Mouse (Mus musculus) forelimb bud, embryonic 11.5 days (tissue): ENCODE measurements around the gene Pla2g4d.

Experiments
- DNase-seq: peaks from one replicate; pipeline ENCODE4 v3.0.0-alpha.2; 2012; ENCODE audit warnings: low read depth, low spot score

The Pla2g4d gene

GRCm38 (mm10) chr2:120288995-120289394, at the start of gene Pla2g4d:
Pla2g4d (minus strand) TSS chr2:120289197.
- no peak for DNase-seq

GRCm38 (mm10) chr2:120337886-120338285, 48.9 kb upstream of the Pla2g4d start:
- DNase-seq = no peak

GRCm38 (mm10) chr2:120331575-120331974, 42.6 kb upstream of the Pla2g4d start:
- no peak for DNase-seq

DNA sequence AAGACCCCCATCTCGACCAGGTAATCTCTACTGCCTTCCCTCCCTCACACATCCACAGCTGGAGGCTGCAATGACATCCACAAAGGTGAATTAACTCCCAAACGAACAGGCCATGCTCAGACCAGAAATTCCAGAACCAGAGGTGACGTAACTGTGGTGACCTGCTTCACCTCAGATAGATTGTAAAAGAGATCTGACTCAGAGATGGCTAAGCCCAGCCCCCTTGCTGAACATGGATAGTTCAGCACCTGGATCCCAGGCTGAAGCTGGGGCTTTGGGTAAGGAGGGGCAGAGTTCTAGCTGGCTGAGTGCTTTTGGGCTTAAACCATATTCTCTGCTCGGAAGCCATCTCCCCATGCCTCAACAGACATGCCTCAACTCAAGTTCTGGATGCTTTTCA, 26.1 kb upstream of the Pla2g4d start:
- no peak for DNase-seq

DNA sequence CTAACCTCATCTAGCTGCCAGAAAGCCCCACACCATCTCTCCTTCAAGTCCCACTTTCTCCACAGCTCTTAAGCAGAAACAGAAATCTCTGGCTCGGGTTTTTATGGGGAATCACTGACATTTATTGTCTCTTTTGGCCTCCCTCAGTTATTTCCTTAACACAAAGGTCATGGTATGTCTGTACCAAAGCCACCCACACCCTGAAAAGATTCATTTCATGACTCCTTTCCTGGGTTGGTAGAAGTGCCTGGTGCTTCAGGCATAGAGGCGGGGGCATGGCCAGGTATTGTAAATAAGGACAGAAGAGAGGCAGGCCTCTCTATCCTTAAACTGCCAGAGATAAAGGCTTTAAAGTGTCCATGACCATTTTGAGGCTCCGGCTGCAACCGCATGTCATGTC, 25.5 kb upstream of the Pla2g4d start:
- DNase-seq = no peak

DNA sequence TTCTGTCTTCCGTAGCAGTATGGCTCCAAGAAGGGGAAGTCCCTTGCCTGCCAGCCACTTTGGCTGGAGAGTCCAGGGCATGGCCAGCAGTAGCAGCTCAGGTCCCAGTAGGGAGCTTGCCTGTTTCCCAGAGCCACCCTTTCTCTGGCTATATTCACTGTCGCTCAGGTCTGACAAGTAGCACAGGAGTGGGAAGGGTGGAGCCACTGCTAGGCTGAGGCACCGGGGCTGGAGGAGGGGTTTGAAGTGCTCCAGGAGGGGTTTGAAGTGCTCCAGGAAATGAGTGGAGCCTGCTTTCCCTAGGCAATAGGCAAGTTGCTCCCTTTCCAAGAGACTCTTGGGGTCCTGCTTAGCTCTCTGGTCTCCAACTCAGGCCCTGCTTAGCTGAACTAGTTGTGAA, 25.0 kb upstream of the Pla2g4d start, which contains the start of gene Pla2g4f:
TSS of gene Pla2g4f (minus strand) at position 190 of the 400 bp plus-strand sequence.
- DNase-seq = no peak

- no peak for DNase-seq
Measured at GRCm38 (mm10) chr2:120312276-120312825, 23.4 kb upstream of the Pla2g4d start.

DNA sequence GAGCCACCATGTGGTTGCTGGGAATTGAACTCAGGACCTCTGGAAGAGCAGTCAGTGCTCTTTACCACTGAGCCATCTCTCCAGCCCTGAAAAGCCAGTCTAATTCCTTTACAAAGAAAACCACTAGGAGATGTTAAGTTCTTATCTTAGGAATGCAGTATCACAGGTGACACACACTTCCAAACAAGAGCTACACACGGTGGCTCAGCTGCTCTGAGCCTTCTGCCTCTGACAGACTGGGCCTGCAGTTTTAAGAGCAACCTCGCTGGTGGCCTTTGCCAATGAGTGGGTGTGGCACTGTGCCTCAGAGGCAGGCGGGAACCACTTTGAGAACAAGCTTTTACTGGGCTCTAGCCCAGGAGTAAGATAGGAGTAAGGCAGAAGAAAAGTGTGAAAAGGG, 15.1 kb upstream of the Pla2g4d start:
- no peak for DNase-seq

GRCm38 (mm10) chr2:120301076-120301475, 12.1 kb upstream of the Pla2g4d start:
- no peak for DNase-seq

- DNase-seq = no peak
Measured at GRCm38 (mm10) chr2:120299866-120300265, 10.9 kb upstream of the Pla2g4d start.

DNA sequence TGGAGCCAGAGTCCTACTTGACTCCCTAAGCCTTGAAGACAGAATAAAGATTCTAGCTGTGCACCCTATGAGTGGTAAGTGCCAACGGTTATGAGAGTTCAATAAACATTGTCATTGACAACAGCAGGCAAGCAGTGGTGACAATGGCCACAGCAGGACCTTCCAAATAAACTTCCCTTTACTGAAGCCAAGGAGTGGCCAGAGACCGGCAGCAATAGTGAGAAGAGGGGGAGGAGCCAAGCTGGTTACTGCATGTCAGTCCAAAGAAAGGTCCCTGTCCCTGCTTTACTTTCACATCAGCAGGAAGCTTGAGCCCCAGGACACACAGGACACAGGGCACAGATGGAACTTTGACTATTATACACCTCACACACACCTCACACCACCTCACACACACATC, 7.2 kb upstream of the Pla2g4d start:
- no peak for DNase-seq

DNA sequence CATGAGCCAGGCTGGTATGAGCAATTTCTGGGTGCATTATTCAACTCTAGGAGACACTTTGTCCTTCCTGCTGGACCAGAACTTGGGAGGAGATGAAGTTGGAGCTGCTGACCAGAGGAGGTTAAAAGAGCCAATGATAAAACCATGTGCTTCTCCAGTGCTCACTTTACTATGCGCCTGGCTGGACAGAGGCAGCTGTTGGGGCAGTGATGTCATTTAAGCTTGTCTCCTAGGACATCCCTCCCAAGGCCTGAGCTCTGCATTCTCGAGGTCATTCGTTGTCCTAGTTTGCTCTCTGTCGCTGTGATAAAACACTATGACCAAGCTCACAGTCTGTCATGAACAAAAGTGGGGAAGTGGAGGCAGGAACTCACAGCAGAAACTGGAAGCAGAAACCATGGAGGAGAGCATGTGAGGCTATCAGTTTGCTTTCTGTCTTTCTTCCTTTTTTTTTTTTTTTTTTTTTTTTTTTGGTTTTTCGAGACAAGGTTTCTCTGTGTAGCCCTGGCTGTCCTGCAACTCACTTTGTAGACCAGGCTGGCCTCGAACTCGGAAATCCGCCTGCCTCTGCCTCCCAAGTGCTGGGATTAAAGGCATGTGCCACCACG, 2.6 kb upstream of the Pla2g4d start:
- no peak for DNase-seq

DNA sequence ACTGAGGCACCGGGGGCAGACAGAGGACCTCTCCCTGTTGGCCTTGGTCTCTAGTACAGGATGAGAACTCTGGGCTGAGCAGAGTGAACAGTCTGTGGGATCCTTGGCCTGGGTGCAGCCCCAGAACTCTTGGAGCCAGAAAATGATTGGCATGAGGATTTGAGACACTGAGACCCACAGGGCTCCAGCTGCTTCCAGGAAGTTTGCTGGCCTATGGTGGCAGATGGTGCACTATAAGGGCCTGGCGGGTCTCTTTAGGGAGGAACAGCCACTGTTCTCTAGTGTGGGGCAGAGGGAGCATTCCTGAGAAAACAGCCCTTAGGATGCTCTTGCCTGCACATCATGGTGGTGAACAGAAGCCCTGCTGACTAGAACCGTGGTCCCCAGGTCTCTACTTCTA, 596 bp downstream of the Pla2g4d start:
- no peak for DNase-seq

GRCm38 (mm10) chr2:120285639-120286038, 3.4 kb downstream of the Pla2g4d start:
- no peak for DNase-seq

DNA sequence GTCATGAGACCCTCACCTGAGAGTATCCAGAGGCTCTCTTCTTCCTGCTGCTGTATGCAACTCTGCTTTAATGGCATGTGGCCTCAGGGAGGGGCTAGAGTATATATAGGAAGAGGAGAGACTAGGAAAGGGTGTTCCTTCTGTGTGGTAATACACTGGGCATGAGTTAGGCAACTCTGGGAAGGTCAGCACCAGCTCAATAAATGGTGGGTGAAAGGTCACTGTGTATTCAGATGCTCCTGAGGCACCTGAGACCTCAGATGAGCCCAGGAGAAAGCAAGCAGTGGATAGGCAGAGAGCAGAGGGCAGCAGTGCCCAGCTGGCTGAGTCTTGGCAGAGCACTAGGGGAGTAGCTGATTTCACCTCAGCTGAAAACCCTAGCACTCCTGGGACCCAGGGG, 4.3 kb downstream of the Pla2g4d start:
- no peak for DNase-seq

DNA sequence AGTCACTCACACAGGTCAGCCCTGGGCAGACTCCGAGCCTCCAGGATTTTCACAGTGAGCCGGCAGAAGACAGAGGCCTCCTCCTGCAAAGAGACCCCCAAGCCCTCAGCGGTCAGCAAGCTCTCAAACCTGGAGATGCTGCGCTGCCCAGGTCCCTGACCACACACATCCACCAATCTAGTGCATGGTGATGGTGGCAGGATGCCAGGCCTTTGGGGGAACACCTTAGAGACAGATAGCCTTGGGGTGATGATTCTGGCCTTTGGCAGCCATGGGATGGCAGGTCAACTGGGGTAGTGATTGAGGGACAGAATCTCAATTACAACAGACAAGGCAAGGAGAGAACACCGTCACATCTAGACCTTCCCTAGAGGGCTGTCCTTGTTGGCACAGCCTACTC, 4.9 kb downstream of the Pla2g4d start:
- DNase-seq = no peak

DNA sequence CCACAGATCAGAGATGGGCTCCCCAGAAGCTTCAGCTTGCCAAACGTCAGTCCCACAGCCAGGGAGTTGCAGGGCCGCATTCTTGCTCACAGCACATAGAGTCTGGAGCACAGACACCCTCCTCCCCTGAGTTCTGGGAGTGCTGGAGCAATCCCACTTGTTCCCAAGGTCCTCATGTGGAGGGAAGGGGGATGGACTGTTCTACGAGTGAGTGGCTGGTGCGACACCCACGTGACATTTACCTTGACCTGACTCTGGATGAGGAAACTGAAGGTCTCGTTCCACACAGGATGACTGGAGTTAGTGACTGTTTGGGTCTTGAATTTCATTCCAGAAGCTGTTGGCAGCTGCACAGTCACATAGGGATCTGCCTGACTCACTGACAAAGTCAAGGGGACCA, 5.4 kb downstream of the Pla2g4d start:
- DNase-seq = no peak

DNA sequence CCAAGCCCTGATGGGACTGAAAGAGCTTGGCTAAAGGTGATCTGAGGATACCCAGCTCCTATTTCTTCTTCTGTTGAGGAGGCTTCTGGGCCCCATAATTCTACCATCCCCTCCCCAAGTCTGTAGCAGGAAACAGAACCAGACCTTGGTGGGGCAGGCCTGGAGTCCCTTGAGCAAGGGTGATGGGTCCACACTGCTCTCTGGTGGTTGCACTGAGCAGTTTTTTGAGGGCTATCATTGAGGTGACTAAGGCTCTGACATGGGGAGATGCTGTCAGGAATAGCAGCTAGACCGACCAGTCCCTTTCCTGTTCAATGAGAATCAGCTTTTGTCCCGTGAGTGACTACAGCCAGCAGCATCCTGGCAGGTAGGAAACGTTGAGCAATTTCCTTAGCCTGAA, 7.8 kb downstream of the Pla2g4d start:
- no peak for DNase-seq

DNA sequence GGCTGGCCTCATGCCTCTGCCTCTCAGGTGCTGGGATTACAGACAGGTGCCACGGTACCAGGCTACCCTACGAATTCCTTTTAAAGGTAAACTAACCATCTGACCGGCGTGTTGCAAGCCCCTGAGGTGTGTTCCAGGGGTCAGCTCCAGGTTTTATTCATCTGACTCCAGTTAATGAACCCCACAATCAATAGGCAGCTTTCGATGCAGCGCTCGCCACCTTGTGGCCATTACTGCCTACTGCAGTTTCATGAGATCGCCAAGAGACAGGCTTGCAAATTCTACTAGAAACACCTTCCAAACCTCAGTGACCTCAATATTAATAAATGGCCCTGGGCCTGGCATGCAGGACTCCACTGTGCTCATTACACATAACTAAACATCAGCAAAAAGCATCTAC, 9.0 kb downstream of the Pla2g4d start:
- peak; percentile 62 for DNase-seq

DNA sequence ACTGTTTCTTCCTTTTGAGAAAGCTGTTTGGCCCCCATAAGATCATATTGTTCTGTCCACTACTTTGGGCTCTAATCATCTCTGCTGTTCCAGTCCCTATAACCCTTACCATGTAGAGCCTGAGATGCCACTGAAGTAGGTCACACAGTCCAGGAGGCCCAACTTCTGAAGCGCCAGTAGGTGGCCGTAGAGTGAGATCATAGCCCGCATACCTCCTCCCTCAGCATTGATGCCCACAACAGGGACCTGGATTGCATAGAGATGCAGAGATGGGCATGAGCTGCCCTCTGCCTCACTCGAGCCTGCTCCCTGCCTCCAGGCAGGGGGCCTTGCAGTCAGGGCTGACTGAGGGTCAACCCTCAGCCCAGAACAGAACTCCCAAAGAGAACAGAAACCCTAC, 12.0 kb downstream of the Pla2g4d start:
- no peak for DNase-seq

GRCm38 (mm10) chr2:120268635-120269034, 20.4 kb downstream of the Pla2g4d start:
- peak; percentile 50 for DNase-seq

- no peak for DNase-seq
Measured at GRCm38 (mm10) chr2:120265523-120265922, 23.5 kb downstream of the Pla2g4d start.

GRCm38 (mm10) chr2:120264858-120265257, 24.1 kb downstream of the Pla2g4d start:
- no peak for DNase-seq

DNA sequence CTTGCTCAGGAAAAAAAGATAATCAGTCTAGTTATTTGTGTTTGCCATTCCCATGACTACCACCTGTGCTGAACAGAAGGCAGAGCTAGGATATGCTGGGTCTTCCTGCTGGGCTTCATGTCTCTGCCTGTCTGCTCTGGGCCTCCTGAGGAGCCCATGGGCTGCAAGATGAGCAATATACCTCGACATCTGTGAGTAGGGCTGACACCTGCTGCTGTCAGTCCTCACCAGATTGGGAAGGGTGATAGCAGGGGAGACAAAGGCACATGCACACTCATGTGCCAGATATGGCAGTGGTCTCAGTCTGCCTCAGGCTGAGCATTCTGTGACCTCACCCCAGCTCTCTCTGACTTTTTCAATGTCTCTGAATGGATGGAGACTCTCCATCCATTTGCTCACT, 26.1 kb downstream of the Pla2g4d start:
- no peak for DNase-seq
